Mouse (Mus musculus): ENCODE measurements around the gene Tfap2b. TPM values are rescaled to one million over a fixed set of nuclear protein-coding genes. Genes with fewer than 3 reads are reported as not detected.

Tfap2b gene
- total RNA-seq (2021): under 1 TPM in 1 of 2 experiments, not detected in 1; 0.09 TPM
- long read RNA-seq, experiment 1: 0 reads
- long read RNA-seq, experiment 2: 0 reads

DNA sequence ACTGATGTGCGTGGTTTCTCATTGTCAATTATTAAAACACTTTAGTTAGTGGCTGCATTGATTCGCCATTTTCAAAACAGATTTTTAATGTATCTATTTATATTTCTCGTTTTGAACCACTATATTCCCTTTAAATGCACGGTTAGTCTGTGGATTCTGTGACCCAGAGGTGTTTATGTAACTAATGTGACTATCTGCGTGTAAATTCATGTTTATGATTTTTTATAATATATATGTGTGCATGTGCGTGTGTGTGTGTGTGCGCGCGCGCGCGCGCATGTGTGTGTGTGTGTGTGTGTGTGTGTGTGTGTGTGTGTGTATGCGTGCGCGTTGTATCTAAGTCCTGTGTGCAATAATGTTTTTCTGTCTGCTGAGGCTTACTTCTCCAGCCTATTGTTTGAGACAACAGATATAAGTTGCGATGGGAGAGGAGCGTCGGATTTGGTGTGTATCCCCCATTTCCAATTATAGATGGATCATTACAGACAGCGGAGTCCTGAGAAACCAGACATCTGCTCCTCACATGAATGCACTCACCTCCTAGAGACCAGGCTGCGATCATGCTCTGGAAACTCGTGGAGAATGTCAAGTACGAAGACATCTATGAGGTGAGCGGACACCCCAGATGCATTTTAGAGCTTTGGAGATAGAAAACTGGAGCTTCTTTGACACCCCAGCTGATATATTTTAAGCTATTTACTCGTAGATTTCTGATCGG is at the start of gene Tfap2b:
Tfap2b (plus strand) TSS at position 274 of the 718 bp plus-strand sequence.
- no peak for DNase-seq

DNA sequence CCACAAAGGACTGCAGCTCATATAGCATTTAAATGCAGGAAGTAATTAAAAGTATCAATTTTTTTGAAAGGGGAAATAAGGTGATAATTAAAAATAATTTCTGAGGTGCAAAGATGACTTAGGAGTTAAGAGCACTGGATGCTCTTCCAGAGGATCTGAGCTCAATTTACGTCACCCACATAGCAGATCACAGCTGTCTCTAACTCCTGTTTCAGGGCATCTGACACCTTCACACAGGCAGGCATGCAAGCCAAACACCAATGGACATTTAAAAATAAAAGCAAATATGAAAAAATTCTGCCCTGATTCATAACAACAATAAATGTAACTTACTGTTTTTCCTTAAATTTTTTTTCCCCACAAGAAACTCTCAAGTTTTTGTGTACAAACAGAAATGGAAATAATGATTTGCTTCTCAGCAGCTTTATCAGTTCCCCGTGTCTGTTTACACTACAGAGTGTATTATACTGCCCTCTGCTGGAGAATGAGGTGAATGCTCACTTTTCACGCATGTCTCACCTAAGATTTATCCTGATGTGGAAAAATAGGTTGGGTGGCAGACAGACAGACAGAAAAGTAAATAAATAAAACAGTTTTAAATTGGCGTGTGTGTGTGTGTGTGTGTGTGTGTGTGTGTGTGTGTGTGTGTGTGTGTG is 29.8 kb upstream of the Tfap2b start:
- DNase-seq: no peak

DNA sequence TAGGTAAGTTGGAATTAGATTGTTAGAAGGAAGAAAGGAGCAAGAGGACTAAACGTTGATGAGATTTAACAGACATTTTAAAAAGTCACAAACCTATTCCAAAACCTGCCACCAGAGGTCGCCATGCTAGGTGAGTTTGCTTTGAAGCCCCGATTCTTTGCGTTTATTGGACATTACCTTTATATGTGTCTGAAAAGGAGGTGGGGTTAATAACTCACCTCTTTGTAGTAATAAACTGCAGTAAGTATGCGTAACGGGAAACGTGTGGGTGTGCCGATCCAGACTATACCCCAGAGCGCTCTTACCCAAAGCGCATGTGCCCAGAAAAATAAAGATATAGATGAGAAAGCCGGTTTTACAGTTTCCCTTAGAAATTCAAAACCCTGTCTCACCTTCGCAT is 3.1 kb upstream of the Tfap2b start:
- DNase-seq: peak; percentile 23

DNA sequence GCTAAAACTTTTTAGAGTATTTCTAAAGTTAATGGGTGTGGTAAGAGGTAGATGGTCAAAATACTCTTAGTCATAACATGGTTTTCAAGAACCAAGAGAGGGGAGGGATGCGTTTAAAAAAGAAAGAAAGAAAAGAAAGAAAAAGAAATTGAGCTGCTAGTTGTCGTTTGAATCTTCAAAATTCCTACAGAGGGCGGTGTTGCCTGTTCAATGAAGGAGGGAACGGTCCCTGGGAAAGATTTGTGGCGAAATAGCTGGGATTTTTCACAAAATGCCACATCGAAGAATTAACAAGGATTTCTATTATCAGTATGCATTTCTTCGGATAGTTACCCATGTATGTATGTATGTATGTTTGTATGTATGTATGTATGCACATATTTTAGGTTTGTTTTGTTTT is 2.5 kb upstream of the Tfap2b start:
- no peak for DNase-seq

DNA sequence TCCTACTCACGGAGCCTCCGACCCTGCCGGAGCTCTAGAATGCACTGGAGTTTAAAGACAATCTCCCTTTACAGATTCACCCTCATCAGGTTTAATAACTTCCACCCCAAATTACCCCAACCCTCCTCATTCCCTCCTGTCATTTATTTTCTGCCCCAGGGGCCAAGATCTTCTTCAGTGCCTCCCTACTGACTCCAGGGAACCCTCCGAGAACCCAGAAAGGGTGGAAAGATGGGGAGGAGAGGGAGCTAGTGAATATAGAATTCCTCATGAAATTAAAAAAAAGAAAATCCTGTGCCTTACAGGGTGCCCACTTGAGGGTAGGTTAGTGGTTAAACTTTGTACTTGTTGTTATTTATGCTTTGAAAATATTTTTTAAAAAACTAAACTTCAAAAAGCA is 1.1 kb upstream of the Tfap2b start:
- DNase-seq: no peak

DNA sequence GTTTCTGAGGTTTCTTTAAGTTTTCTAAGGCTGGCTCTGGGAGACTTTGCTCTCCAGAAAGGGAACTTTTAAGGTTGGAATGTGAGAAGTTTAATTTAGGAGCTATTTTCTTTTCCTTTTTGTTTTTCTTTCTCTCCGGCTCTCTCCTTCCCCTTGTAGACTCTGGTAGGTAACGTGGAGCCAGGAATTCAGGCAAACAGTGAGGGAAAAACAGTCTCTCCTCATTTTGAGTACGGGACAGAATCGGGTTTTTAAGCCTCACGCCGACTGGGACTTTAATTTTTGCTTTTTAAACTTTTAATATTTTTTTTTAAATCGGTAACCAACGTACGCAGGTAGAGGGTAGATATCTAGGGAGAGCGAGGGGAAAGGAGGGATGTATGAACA is 638 bp downstream of the Tfap2b start:
- DNase-seq: no peak

DNA sequence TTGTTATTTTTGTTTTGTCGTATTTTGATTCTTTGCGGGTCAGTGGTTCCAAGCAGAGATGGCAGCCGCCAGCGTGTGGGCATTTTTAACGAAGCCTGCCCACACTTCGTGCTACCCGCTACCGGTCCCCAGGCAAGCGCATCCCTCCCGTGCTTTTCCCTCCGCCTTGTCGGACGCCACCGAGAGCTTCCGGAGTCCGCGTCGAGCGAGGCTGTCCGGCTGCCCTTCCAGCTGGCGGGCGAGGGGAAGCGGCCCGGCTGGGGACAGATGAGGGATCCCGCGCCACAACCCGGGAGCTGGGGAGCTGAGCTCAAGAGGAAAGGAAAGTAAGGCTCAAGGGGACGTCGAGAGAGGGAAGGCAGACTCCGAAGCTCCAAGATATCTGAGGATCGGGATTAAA is 1.1 kb downstream of the Tfap2b start:
- peak; percentile 12 for DNase-seq

DNA sequence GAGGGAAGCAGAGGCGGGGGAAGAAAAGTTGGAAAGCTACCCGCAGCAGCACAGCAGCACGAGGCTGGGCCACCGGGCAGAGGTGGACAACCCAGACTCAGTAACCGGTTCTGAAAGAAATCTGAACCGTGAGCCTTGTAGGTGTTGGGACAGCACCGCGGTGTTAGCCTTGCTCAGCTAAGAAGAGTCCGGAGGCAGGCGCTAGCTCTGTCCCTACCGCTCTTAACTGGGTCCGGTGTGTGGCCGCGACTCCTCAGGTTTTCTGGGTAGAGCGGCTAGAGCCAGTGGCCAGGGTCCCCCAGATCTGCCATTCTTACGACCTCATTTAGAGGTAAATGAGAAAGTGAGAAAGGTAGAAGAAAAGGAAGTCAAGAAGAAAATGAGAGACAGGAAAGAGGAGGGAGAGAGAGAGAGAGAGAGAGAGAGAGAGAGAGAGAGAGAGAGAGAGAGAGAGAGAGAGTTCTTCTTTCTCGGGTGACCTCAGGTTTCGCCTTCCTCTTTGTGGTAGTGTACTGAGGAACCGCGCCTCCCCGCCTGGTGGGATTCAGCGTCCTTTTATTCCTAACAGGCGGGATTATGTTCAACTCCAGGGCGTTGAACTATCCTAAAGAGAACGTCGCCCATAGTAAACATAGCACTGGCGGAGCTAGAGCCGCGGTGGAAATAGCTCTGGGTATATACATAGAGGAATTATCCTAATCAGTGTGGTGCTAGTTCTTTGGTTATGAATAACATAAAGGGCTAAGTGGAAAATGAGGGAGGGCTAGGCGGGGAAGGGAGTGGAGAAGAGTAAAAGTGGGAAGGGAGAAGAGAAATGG is 1.7 kb downstream of the Tfap2b start:
- no peak for DNase-seq

DNA sequence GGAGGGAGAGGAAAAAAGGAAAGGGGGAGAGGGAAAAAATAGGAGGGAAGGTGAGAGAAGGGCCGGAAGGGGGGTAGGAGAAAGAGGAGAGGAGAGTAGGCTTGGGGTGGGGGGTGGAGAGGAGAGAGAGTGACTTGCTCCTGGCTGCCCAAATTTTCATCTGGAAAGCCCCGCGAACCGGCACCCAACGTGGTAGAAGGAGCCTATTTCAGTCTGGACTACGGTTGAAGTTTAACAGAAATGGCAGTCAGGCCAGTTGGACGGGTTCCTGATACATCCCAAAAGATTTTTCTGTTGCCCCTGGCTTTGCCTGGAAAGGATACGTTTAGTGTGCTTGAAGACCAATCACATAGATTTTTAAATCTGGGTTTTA is 2.3 kb downstream of the Tfap2b start:
- no peak for DNase-seq

DNA sequence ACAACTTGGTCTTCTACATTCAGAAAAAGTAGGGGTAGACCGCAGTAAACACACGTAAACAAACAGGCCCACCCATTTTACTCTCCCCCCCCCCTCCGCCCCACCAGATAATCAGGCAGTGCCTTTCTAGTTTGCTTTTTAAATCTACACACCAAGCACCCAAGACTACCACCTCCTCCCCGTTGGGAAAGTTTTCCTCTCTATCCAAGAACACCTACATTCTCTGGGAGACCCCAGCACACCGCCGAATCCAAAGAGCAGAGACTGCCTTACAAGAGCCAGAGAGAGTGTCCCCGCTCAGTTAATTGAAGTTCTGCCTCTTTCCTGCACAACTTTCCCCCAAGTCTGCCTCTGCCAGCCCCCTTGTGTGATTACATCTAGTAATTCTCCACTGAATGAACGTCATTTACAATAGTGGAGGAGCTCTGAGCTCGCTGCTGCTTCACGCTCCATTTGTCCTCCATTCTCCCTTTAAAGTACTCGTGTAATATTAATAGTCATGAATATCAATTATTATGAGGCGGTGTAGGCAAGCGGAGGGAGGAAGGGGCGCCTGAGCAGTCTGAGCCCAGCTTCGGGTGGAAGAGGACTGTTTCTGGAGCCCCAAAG is 2.9 kb downstream of the Tfap2b start:
- DNase-seq: no peak

DNA sequence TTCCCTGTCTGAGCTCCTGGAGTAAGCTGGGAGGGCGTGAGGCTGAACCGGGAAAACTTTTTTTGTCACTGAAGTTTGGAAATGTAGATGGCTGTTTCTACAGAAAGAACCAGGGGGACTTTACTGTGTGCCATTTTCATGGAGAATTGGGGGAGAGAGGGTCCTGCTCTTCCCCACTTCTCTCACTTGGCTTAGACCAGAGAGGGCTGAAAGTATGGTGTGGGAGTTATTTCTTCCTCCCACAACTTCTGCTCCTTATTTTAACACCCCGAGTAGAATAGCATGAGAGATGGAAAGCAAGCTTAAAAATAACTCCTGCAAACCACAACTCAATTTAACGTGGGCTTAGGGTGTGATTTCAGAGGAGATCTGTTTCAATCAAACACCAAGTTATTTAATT is 4.0 kb downstream of the Tfap2b start:
- no peak for DNase-seq

DNA sequence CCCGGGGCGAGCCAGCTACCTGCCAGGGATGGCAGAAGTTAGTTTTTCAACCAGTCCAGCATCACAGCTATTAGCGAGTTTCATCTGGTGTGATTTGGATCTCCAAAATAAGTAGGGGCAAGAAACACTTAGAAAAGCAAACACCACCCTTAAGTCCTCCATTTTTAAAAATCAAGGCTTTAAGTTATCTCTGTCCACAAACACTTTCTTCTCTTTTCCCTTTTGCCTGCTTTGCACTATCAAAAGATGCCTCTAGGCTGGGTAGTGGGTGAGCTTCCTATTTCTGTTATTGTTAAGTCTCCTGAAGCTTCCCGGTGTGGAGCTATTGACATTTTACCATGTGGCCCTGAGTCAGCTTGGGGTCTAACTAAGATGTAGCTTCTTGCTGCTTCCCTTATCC is 4.5 kb downstream of the Tfap2b start:
- no peak for DNase-seq

DNA sequence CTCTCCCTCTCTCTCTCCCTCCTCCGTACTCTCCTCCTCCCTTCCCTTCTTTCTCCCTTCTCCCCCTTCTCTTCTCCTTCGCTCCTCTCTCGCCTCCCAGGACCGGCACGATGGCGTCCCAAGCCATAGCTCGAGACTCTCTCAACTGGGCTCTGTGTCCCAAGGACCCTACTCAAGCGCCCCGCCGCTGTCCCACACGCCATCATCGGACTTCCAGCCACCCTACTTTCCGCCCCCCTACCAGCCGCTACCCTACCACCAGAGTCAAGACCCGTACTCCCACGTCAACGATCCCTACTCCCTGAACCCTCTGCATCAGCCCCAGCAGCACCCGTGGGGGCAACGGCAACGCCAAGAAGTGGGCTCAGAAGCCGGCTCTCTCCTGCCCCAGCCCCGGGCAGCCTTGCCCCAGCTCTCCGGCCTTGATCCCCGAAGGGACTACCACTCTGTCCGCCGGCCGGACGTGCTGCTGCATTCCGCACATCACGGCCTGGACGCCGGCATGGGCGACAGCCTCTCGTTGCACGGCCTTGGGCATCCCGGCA is 5.2 kb downstream of the Tfap2b start:
- DNase-seq: no peak

DNA sequence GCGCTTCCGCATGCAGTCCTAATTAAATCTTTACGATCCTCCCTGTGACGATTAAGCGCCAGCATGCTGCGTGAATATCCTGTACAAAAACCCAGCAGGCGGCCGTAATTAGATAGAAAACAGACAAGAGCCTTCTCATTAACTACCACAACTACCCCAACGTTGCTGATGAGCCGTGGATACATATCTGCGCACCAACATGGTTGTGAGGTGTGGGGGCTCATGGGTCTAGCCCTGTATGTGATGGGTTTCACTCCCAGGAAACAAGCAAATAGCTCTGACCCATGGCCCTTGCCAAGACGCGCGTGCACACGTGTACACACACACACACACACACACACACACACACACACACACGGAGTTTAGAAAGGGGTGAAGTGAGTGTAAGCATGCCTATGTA is 8.7 kb downstream of the Tfap2b start:
- no peak for DNase-seq

DNA sequence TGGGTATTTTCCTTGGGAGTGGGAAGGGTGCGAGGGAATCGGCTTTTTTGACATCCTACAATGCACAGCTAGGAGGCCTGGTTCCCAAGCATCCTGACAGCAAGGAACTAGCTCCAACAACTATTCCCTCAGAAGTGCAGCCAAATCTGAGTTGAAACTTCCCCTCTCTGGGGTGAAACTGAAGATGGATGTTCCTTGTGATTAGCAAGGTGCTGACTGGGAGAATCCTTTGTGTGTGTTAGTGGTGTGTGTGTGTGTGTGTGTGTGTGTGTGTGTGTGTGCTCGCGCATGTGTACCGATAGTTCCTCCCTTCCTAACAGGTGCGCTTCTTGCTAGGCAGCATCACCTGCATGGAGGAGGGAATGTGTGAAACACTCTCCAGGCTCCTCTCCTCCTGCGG is 9.5 kb downstream of the Tfap2b start:
- no peak for DNase-seq

DNA sequence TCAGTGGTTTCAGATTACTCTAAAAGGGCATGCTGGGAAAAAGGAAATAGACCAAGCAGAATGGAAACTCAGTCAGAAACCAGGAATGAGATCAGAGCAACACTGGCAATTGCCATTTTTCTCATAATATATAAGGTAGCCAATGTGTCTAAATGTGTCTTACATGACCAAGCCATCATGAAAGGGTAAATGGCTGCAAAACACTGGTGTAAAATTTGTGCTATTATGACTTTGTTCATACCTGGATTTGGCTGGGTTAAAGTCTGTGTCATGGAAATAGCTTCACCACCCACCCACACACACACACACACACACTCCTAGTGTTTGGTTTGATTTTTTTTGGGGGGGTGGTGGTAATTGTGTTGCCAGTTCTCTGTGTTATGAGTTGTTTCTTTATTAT is 10.7 kb downstream of the Tfap2b start:
- DNase-seq: no peak

DNA sequence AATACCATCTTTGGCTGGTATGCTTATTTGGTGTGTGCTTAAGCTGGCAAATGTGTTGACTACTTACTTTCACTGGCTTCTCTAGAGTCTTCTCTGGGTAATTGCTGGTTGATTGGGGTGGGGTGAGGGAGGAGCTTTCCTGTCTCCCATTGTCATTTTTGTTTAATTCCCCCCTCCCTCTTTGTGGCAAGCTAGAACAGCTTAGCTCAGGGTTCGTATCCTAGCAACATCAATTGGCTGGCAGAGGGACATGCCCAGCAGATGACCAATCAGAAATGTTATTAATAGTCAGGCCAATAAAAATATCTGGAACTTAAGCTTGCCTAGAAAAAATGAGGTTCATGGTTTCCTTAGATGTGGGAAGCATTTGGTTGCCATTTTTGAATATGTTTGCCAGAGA is 11.8 kb downstream of the Tfap2b start:
- DNase-seq: no peak

DNA sequence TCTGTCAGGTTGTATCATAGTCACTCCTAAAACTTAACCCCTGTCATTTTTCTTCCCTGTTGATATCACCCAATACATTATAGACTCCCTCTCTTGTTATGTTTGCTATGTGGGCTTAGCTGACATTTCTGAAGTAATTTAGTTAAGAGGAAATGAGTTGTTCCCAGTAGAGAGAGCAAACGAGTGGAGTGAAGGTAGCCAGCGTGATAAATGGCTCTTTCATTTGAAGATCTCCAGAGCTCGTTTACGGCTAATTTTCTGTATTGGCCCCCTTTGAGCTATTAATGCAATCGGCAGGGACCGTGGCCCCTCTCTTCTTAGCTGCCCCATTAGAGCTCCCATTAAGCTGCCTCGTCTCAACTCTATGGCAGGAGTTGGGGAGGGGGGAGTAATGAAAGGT is 12.9 kb downstream of the Tfap2b start:
- DNase-seq: no peak

DNA sequence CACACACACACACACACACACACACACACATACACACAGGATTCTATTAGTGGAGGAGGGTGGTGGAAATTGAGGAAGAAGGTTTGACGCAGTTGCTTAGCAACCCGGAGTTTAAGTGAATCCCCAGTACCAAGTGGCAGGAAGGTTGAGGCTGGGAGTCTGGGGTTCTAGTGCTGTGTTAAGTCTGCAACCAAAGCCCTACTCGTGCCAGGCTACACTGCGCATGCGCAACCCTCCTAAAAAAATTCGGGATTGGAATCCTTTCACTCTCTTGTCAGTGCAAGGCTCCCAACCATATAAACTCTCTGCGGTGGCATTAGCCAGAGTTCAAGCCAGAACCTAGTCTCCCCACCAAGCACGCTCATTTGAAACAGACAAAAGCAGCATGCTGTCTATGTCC is 18.0 kb downstream of the Tfap2b start:
- no peak for DNase-seq

DNA sequence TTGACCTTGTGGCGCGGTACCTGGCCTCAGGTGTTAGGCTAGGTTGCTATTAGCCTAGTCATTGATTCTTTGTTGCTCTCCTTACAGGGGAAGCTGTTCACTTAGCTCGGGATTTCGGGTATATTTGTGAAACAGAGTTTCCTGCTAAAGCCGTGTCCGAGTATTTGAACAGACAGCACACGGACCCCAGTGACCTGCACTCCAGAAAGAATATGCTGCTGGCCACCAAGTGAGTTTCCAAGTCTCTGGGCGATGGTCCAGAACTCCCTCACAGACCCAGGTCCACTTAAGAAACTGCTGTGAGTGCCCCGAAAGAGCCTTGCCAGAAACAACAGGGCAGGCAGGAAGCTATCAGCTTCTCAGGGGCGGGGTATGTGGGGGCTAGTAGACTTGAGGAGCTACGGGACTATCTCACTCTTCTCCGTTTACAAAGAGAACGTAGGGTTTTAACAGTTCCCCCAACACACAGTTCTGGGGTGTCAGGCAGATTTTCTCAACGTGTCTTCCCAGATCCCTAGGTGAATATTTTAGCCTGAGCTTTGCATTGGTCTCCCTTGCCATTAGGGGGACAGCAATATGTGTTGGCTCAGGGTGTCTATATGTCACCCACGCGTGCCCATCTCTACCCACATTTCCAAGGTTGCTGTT is 22.3 kb downstream of the Tfap2b start:
- no peak for DNase-seq

DNA sequence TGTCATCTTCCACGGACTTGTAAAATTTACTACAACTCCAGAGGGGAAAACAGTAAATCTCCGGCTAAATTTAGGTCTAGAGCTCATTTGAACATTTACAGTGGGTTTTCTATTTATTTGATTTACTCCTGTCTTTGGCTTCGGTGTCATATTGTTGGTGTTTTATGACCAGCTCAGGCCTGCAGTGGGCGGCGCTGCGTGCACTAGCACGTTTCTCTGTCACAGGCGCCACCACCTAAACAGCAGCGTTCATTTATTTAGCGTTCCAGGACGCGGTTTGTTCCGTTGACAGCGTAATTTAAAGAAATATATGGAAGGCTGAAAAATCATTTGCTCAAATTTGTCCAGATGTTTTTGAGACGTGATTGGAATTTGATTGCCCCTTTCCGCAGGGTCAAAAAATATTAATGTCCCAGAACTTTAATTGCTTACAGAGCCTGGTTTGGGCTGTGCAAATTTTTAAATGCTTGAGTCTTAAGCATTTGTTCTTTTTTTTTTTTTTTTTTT is 22.9 kb downstream of the Tfap2b start:
- no peak for DNase-seq

DNA sequence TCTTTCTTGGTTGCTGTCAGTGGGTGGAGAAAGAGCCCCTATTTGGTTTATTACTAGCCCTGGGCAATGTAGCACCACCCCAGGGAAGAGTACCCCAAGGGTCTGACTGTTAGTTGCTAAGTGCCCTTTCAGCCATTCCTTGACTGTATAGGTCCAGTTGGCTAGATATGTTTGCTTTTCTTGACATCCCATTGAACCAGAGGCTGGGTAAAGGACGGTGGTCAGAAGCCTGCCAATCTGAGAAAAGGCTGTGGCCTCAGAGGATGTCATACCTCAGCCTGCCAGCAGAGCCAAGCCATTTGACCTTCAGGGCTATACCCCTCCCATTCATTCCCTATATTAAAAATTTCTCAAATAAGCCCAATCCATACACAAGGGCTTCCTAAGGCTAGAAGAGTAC is 24.0 kb downstream of the Tfap2b start:
- no peak for DNase-seq

Data from gastrocnemius, postnatal 10 days (tissue).